Mouse (Mus musculus) bone marrow macrophage, adult 2 months (primary cell): ENCODE data around the gene Arrb1. TPM values are rescaled to one million over a fixed set of nuclear protein-coding genes. Genes with fewer than 3 reads are reported as not detected.

Source experiments
- H3K27ac ChIP-seq: 2 replicates; pipeline ENCODE4 v1.5.1; 2012; ENCODE audit warnings: low read depth, low read length; ENCODE audit not compliant: insufficient read depth
- H3K4me1 ChIP-seq: 2 replicates; pipeline ENCODE4 v1.6.1; 2012; ENCODE audit warnings: low read length; ENCODE audit not compliant: control insufficient read depth, insufficient read depth
- H3K4me3 ChIP-seq: 2 replicates; pipeline ENCODE4 v1.5.1; 2012; ENCODE audit warnings: mild to moderate bottlenecking, low read length, moderate library complexity; ENCODE audit not compliant: insufficient read depth
- CTCF ChIP-seq: IDR thresholded peaks from 2 replicates; pipeline ENCODE4 v1.5.1; 2012; ENCODE audit warnings: low read depth, mild to moderate bottlenecking, low read length, moderate library complexity
- POLR2A ChIP-seq: IDR thresholded peaks from 2 replicates; pipeline ENCODE4 v1.6.1; 2012; ENCODE audit warnings: mild to moderate bottlenecking, low read depth, low read length, borderline replicate concordance
- polyA plus RNA-seq: library from polyadenylated mRNA; stranded (reverse); fragments of >200 nt; gene quantifications from 2 replicates; pipeline ENCODE4 v1.2.4, GENCODE M21; 2012; ENCODE audit not compliant: missing spikeins, insufficient read depth, insufficient read length

The Arrb1 gene
- polyA plus RNA-seq, 1 experiment: 135 TPM

DNA sequence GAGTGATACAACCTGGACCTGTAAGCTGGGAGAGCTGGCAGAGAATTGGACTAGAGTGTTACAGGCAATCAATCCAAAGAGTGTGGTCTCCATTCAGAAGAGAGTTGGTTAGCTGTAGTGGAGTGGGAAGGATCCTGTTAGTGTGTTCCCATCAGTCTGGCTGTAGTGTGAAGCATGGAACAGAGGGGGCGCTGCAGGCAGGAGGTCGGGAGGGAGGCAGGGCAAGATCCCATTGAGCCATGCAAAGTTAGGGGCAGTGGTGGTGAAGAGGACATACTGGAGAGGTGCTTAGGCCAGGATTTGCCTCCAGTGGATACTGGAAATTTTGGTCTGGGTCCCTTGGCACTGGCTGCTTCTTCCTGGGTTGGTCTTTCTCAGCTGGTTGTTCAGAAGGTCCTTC, 83.0 kb downstream of the Arrb1 start:
- Histone ChIP-seq H3K4me1 (no peaks in the 10 kb centered on the region), H3K4me3 (no peak overlapping the region), H3K27ac (no peak overlapping the region)
- TF ChIP-seq CTCF (no peak), POLR2A (no peak)

- Histone ChIP-seq H3K4me3 (no peak overlapping the region), H3K4me1 (no peaks in the 10 kb centered on the region), H3K27ac (no peak overlapping the region)
- TF ChIP-seq CTCF: peak; percentile 53; the same call in 1 of the 2 replicates
- no peak for TF ChIP-seq POLR2A
These were observed 83.6 kb downstream of the Arrb1 start for GRCm38 (mm10) chr7:99618860-99619259.

- H3K4me3 ChIP-seq: peak overlapping the region; percentile 47
These were observed 90.6 kb downstream of the Arrb1 start for GRCm38 (mm10) chr7:99625722-99626375.

GRCm38 (mm10) chr7:99626376-99627270, 91.4 kb downstream of the Arrb1 start, which contains the start of gene Tpbgl:
Gene Tpbgl, minus strand, starts transcription at chr7:99627103.
- Histone ChIP-seq H3K27ac (no peak within 1 kb of the TSS), H3K4me3 (peak within 1 kb of the TSS; percentile 47), H3K4me1 (no peaks in the 10 kb centered on the region)
- no peak for TF ChIP-seq POLR2A
- no peak for TF ChIP-seq CTCF

More at GRCm38 (mm10) chr7:99625722-99626375, 90.6 kb downstream of the Arrb1 start:
- Histone ChIP-seq H3K4me1 (no peaks in the 10 kb centered on the region), H3K27ac (no peak overlapping the region)
- peak; percentile 42 for TF ChIP-seq CTCF
- no peak for TF ChIP-seq POLR2A

DNA sequence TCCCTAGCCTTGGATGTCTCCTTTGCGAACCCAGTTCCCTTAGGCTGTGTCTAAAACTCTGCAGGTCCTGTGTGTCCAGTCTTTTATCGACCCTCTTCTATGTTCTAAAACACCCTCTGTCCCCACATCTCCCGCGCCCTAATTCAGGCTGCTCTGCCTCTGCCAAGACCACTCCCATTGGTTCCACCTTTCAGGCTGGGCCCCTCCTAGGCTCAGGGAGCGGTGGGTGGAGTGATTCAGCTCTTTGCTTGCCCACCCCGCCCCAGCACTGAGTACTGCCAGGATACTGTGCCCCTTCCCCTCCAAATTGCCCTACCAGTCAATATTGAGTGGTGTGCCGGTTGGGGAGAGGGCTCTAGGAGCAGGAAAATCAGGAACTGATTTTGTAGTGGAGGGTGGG, 92.1 kb downstream of the Arrb1 start:
- H3K4me3 ChIP-seq: no peak overlapping the region
- no peaks in the 10 kb centered on the region for H3K4me1 ChIP-seq
- TF ChIP-seq POLR2A (no peak), CTCF (no peak)
- no peak overlapping the region for H3K27ac ChIP-seq

DNA sequence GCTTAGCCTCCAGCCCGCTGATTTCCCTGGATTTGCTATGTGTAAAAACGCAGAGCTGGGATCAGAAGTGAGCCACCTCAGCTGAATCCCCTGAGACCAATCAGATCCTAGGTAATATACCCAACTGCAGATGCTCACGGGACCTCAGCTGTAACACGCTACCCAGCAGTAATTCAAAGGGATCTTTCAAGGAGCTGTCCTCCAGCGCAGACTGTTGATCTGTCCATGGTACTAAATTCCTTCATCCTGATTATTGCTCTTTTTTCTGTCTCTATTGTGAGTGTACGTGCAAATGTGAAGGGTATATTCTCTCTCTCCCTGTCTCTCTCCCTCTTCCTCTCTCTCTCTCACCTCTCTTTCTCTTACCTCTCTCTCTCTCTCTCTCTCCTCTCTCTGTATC, 97.0 kb downstream of the Arrb1 start:
- Histone ChIP-seq H3K4me3 (no peak overlapping the region), H3K27ac (no peak overlapping the region), H3K4me1 (no peaks in the 10 kb centered on the region)
- TF ChIP-seq POLR2A (no peak), CTCF (no peak)

GRCm38 (mm10) chr7:99633966-99634665, 98.8 kb downstream of the Arrb1 start:
- H3K4me3 ChIP-seq: no peak overlapping the region

DNA sequence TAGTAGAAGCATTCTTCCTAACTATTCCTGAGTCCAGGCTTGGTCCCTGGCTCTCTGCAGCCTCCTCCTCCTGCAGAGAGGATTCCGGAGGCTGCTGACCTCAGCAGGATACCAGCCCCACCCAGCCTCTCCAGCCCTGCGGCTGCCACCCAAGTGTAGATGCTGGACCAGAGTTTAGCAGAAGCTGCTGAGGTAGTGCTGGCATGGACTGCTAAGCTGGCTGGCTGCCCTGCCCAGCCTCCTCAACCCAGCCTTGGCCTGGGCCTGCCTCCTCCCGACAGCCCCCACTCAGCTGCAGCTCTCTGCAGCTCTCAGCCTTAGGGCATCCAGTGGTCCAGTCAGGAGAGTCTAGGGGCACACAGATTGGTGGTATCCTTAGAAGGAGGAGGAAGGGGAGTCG, 106.0 kb downstream of the Arrb1 start:
- Histone ChIP-seq H3K4me3 (no peak overlapping the region), H3K27ac (no peak overlapping the region), H3K4me1 (no peaks in the 10 kb centered on the region)
- no peak for TF ChIP-seq CTCF
- TF ChIP-seq POLR2A: no peak

More at GRCm38 (mm10) chr7:99633966-99634665, 98.8 kb downstream of the Arrb1 start:
- Histone ChIP-seq H3K4me1 (no peaks in the 10 kb centered on the region), H3K27ac (no peak overlapping the region)
- TF ChIP-seq POLR2A (no peak), CTCF (no peak)

DNA sequence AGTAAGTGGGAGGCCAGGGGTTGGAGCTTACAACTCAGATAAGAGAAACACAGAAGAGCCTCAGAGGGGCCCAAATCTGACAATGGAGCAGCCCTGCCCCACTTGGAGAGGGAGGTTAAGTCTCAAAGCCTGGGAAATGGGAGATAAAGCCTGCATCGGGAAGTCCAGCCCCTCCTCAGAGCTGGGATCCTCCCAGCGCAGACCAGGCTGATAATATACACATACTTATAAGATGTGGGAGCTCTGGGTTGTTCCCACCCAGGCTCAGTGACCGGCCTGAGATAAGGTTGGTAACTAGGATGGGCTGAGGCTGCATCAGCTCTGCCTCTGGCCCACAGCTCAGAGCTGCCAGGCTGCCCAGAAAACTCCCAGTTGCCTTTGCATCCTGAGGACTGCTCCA, 106.8 kb downstream of the Arrb1 start:
- Histone ChIP-seq H3K4me1 (no peaks in the 10 kb centered on the region), H3K27ac (no peak overlapping the region), H3K4me3 (no peak overlapping the region)
- TF ChIP-seq CTCF (no peak), POLR2A (no peak)
